Mouse (Mus musculus) lung, postnatal 0 days (tissue): ENCODE results near the gene Aff3. TPM values are rescaled to one million over a fixed set of nuclear protein-coding genes. Genes with fewer than 3 reads are reported as not detected.

Experiments
- ATAC-seq: fragments of 200-750 bp; cut with Nextera tagmentation; 2 replicates; pipeline ENCODE4 v1.8.0; 2017; ENCODE audit warnings: moderate library complexity
- DNase-seq: peaks from one replicate; pipeline ENCODE4 v3.0.0-alpha.2; 2016; ENCODE audit warnings: low spot score
- H3K27ac ChIP-seq: fragments of 300-500 bp; sonication (generic); 2 replicates; pipeline ENCODE4 v1.5.1; 2014; ENCODE audit warnings: antibody characterized with exemption, mild to moderate bottlenecking, low read length, mixed read lengths
- H3K27me3 ChIP-seq: fragments of 300-500 bp; sonication (generic); replicated peaks from 2 replicates; pipeline ENCODE4 v1.6.1; 2014; ENCODE audit warnings: low read length, mixed read lengths; ENCODE audit not compliant: insufficient read depth
- H3K36me3 ChIP-seq: fragments of 300-500 bp; sonication (generic); 2 replicates; pipeline ENCODE4 v1.6.1; 2014; ENCODE audit warnings: low read length, mixed read lengths; ENCODE audit not compliant: insufficient read depth
- H3K4me1 ChIP-seq: fragments of 300-500 bp; sonication (generic); 2 replicates; pipeline ENCODE4 v1.6.1; 2014; ENCODE audit warnings: antibody characterized with exemption, low read depth, low read length, mixed read lengths; ENCODE audit not compliant: insufficient read depth
- H3K4me2 ChIP-seq: fragments of 300-500 bp; sonication (generic); replicated peaks from 2 replicates; pipeline ENCODE4 v1.6.1; 2014; ENCODE audit warnings: low read depth, mild to moderate bottlenecking, low read length, moderate library complexity, mixed read lengths
- H3K4me3 ChIP-seq: fragments of 300-500 bp; sonication (generic); 2 replicates; pipeline ENCODE4 v1.5.1; 2014; ENCODE audit warnings: low read depth, low read length
- H3K9ac ChIP-seq: fragments of 300-500 bp; sonication (generic); replicated peaks from 2 replicates; pipeline ENCODE4 v1.6.1; 2014; ENCODE audit warnings: low read depth, mild to moderate bottlenecking
- H3K9me3 ChIP-seq: fragments of 300-500 bp; sonication (generic); 2 replicates; pipeline ENCODE4 v1.6.1; 2016; ENCODE audit warnings: low read length, mixed read lengths
- CTCF ChIP-seq: IDR thresholded peaks from 2 replicates; pipeline ENCODE4 v1.5.1; 2016; ENCODE audit warnings: antibody characterized with exemption, mild to moderate bottlenecking
- EP300 ChIP-seq: IDR thresholded peaks from 2 replicates; pipeline ENCODE4 v1.6.1; 2016; ENCODE audit warnings: antibody characterized with exemption, mild to moderate bottlenecking, control low read depth
- WGBS: fragments of 180-500 bp; shearing (Covaris S2); extraction: QIAGEN DNeasy Blood & Tissue Kit; methylation state at CpG from one replicate; pipeline ENCODE4 v1.1.7; 2014; 5-methylcytosine and 5-hydroxymethylcytosine counted together
- polyA plus RNA-seq: library from polyadenylated mRNA; unstranded; fragments of >200 nt; fragmentation: Nextera tagmentation; extraction: Ambion mirVana; gene quantifications from 2 replicates; pipeline ENCODE4 v1.2.1, GENCODE M21; 2015

The Aff3 gene
- polyA plus RNA-seq, result 5.9 and 6.6 TPM in 2 replicates

DNA sequence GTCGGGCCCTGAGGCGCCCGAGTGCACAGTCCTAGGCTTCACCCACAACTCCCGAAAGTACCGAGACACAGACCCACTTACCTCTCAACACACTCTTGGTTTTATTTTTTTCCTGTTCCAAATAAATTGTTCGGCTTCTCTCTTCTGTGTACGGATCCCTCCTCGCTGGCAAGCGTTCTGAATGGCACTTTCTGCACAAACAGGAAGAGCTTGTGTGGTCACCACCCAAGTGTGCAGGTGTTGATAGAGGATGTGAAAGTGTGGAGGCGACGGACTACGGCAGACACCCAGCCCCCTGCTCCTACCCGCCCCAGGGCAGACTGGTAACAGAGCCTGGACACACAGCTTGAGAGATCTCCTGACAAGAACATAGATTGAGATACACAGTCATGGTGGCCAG, at the start of gene Aff3:
TSS of gene Aff3 (minus strand) at position 179 of the 400 bp plus-strand sequence.
- TF ChIP-seq CTCF (no peak), EP300 (no peak)
- Histone ChIP-seq H3K4me1 (no peaks in the 10 kb centered on the region; the same call in 1 of the 2 replicates), H3K9ac (no peak within 1 kb of the TSS), H3K27ac (no peak within 1 kb of the TSS), H3K9me3 (no peaks in the 10 kb centered on the region), H3K36me3 (no peaks in the 10 kb centered on the region), H3K4me3 (no peak within 1 kb of the TSS), H3K27me3 (no peaks in the 10 kb centered on the region), H3K4me2 (no peak within 1 kb of the TSS)
- no peak for DNase-seq
- no peak for ATAC-seq
- 60% methylated on average over 13 of the region's 13 CpGs for WGBS

DNA sequence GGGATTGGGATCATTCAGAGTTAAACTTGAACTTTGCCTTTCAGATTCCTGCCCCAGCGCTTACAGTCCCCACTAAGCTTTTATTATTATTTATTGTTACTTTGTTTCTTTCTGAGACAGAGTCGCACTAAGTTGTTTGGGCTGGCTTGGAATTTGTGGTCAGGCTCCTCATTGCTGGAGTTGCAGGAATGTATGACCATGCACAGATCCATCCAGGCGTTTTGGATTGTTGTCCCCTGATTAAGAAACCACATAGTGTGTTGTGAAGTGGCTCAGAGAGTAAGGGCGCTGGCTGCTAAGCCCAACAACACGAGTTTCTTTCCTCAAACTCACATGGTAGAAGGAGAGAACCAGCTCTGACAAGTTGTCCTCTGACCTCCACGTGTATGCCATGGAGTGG, 35.9 kb upstream of the Aff3 start:
- no peak overlapping the region for H3K4me3 ChIP-seq
- no peaks in the 10 kb centered on the region for H3K9me3 ChIP-seq
- no peak overlapping the region for H3K27ac ChIP-seq
- TF ChIP-seq EP300 (no peak), CTCF (no peak)
- no peak overlapping the region for H3K4me2 ChIP-seq
- DNase-seq, result peak; percentile 9
- no peaks in the 10 kb centered on the region for H3K27me3 ChIP-seq
- no peaks in the 10 kb centered on the region for H3K4me1 ChIP-seq
- no peak overlapping the region for H3K9ac ChIP-seq
- no peaks in the 10 kb centered on the region for H3K36me3 ChIP-seq
- 60% methylated on average over 6 of the region's 6 CpGs for whole genome bisulfite sequencing
- ATAC-seq, result no peak

DNA sequence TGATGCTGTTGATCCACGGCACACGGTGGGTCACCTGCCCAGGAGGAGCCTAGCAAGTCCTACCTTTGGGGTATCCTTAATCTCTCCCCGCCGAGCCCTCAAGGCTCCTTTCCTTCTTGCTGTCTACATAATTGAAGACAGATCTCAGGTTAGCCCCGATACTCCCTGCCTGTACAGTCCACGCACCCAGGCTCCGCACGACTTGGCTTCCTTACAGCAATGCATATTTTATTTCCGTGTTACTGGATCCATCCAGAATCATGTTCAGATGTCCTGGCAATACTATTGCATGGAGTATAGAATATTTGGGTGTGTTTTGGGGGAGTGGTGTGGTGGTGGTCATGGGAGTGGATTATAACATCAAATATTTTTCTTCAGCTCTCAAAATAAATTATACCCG, 34.5 kb upstream of the Aff3 start:
- TF ChIP-seq CTCF (no peak), EP300 (no peak)
- Histone ChIP-seq H3K4me3 (no peak overlapping the region), H3K9ac (no peak overlapping the region), H3K27ac (no peak overlapping the region), H3K4me1 (no peaks in the 10 kb centered on the region), H3K36me3 (no peaks in the 10 kb centered on the region), H3K9me3 (no peaks in the 10 kb centered on the region), H3K27me3 (no peaks in the 10 kb centered on the region), H3K4me2 (no peak overlapping the region)
- WGBS, result 87% methylated on average over 10 of the region's 10 CpGs
- ATAC-seq (no peak), DNase-seq (no peak)

DNA sequence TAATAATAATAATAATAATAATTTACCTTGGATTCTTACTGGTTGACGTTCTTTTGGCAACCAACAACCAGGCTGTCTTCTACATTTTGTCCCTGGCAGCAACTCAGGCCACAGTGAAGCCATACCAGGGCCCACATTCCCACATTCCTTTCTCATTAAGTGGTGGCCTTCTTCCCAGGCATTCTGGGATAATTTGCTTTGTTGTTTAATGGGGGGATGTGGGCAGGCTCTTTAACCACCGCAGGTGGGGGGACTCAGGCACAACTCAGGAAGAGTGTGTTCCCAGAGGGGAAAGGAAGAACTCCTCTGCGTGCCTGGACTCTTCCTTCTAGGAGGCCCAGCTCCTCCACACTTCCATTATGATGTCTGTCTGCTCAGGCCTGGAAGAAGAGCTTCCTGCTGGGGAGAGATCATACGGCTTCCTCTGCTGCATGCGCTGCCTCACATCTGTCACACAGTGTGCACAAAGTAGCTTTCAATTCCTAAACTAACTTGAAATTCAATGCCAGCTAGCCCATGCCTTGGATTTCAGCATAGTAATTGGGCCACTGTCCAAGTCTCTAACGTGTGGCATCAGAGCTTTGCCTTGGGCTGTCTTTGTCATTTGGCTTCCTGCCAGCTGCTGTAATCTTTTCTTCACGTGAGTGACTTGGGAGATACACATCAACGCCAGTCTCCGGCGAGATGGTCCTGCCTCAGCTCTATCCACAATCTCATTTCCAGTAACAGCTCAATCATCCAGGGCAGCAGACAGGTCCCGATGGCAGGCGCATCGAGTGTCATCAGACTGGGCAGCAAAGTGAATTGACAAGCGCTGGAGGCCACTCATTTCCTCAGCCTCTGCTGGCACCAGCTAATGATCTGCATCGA, 31.3 kb upstream of the Aff3 start:
- Histone ChIP-seq H3K4me2 (no peak overlapping the region), H3K9me3 (no peaks in the 10 kb centered on the region), H3K27me3 (no peaks in the 10 kb centered on the region), H3K9ac (no peak overlapping the region), H3K36me3 (no peaks in the 10 kb centered on the region), H3K4me3 (no peak overlapping the region), H3K27ac (no peak overlapping the region), H3K4me1 (no peaks in the 10 kb centered on the region)
- ATAC-seq (no peak), DNase-seq (peak; percentile 10)
- no peak for TF ChIP-seq EP300
- TF ChIP-seq CTCF, result no peak
- WGBS, result 42% methylated on average over 15 of the region's 15 CpGs

- no peak overlapping the region for H3K4me3 ChIP-seq
- no peaks in the 10 kb centered on the region for H3K9me3 ChIP-seq
- TF ChIP-seq CTCF (no peak), EP300 (no peak)
- no peaks in the 10 kb centered on the region for H3K36me3 ChIP-seq
- DNase-seq (no peak), ATAC-seq (no peak)
- H3K9ac ChIP-seq, result no peak overlapping the region
- no peaks in the 10 kb centered on the region for H3K27me3 ChIP-seq
- H3K4me2 ChIP-seq, result no peak overlapping the region
- WGBS, result 73% methylated on average over 2 of the region's 2 CpGs
- no peaks in the 10 kb centered on the region for H3K4me1 ChIP-seq
- H3K27ac ChIP-seq, result no peak overlapping the region
Observed at GRCm38 (mm10) chr1:38695089-38695811, 30.5 kb upstream of the Aff3 start.

GRCm38 (mm10) chr1:38694142-38694541, 29.4 kb upstream of the Aff3 start:
- H3K4me3 ChIP-seq, result no peak overlapping the region
- TF ChIP-seq CTCF (no peak), EP300 (no peak)
- no peak overlapping the region for H3K4me2 ChIP-seq
- no peaks in the 10 kb centered on the region for H3K27me3 ChIP-seq
- no peaks in the 10 kb centered on the region for H3K4me1 ChIP-seq
- no peaks in the 10 kb centered on the region for H3K36me3 ChIP-seq
- ATAC-seq (no peak), DNase-seq (no peak)
- no peak overlapping the region for H3K9ac ChIP-seq
- WGBS, result 60% methylated on average over 5 of the region's 5 CpGs
- H3K9me3 ChIP-seq, result no peaks in the 10 kb centered on the region
- no peak overlapping the region for H3K27ac ChIP-seq
